Mouse (Mus musculus): ENCODE data around the gene Kiss1r.

Kiss1r gene

GRCm38 (mm10) chr10:79971183-79971497 is 54.4 kb downstream of the Kiss1r start:
- no peak for DNase-seq (ENCODE audit: low read depth)
